Mouse (Mus musculus) embryonic facial prominence, embryonic 10.5 days (tissue): ENCODE results near the gene Cwf19l1. TPM values are rescaled to one million over a fixed set of nuclear protein-coding genes. Genes with fewer than 3 reads are reported as not detected.
A peak's percentile ranks its signal among the peaks of the same experiment; 100 is the strongest.

Experiments used
- DNase-seq: peaks from one replicate; pipeline ENCODE4 v3.0.0-alpha.2; 2017; ENCODE audit warnings: low spot score
- H3K27ac ChIP-seq: fragments of 300-500 bp; sonication (generic); replicated peaks from 2 replicates; pipeline ENCODE4 v1.5.1; 2016; ENCODE audit warnings: mild to moderate bottlenecking
- H3K27me3 ChIP-seq: fragments of 300-500 bp; sonication (generic); replicated peaks from 2 replicates; pipeline ENCODE4 v1.6.1; 2016; ENCODE audit warnings: low read depth, mild to moderate bottlenecking; ENCODE audit not compliant: poor library complexity, severe bottlenecking
- H3K36me3 ChIP-seq: fragments of 300-500 bp; sonication (generic); replicated peaks from 2 replicates; pipeline ENCODE4 v1.6.1; 2016; ENCODE audit warnings: mild to moderate bottlenecking, moderate library complexity
- H3K4me1 ChIP-seq: fragments of 300-500 bp; sonication (generic); 2 replicates; pipeline ENCODE4 v1.6.1; 2016
- H3K4me3 ChIP-seq: fragments of 300-500 bp; sonication (generic); 2 replicates; pipeline ENCODE4 v1.5.1; 2016; ENCODE audit warnings: mild to moderate bottlenecking, moderate library complexity
- H3K9me3 ChIP-seq: fragments of 300-500 bp; sonication (generic); 2 replicates; pipeline ENCODE4 v1.6.1; 2016; ENCODE audit warnings: mild to moderate bottlenecking
- WGBS: fragments of 180-500 bp; shearing (Covaris S2); methylation state at CpG from one replicate; pipeline ENCODE4 v1.1.7; 2016; 5-methylcytosine and 5-hydroxymethylcytosine counted together
- polyA plus RNA-seq: library from polyadenylated mRNA; unstranded; fragments of >200 nt; fragmentation: Nextera tagmentation; extraction: Ambion mirVana; gene quantifications from 2 replicates; pipeline ENCODE4 v1.2.1, GENCODE M21; 2016

Cwf19l1 gene
- polyA plus RNA-seq, 1 experiment from 2014 or later: 41.1 TPM

- no peaks in the 10 kb centered on the region for H3K9me3 ChIP-seq
- DNase-seq: peak; percentile 14
- peaks cover 20% of the 10 kb centered on the region for H3K4me1 ChIP-seq
- 30% methylated on average over 22 of the region's 22 CpGs for WGBS
- H3K27ac ChIP-seq: peak overlapping the region; percentile 95
- peak overlapping the region; percentile 99 for H3K4me3 ChIP-seq
- no peaks in the 10 kb centered on the region for H3K27me3 ChIP-seq
- H3K36me3 ChIP-seq: peaks cover 41% of the 10 kb centered on the region
Observed at GRCm38 (mm10) chr19:44107661-44108521, 27.8 kb downstream of the Cwf19l1 start.

GRCm38 (mm10) chr19:44106831-44107660, 28.6 kb downstream of the Cwf19l1 start, which contains the start of gene Chuk:
Gene Chuk, minus strand, starts transcription at chr19:44107480.
- no peaks in the 10 kb centered on the region for H3K27me3 ChIP-seq
- H3K4me3 ChIP-seq: peak within 1 kb of the TSS; percentile 99
- no peaks in the 10 kb centered on the region for H3K9me3 ChIP-seq
- peaks cover 39% of the 10 kb centered on the region for H3K36me3 ChIP-seq
- peak; percentile 96 for DNase-seq
- H3K27ac ChIP-seq: peak within 1 kb of the TSS; percentile 95
- peaks cover 20% of the 10 kb centered on the region for H3K4me1 ChIP-seq
- 1% methylated on average over 67 of the region's 67 CpGs for WGBS

GRCm38 (mm10) chr19:44104393-44104792, 31.3 kb downstream of the Cwf19l1 start:
- WGBS: 92% methylated on average over 1 of the region's 1 CpGs
- Histone ChIP-seq H3K27me3 (no peaks in the 10 kb centered on the region), H3K4me3 (no peak overlapping the region), H3K9me3 (no peaks in the 10 kb centered on the region), H3K4me1 (peaks cover 20% of the 10 kb centered on the region), H3K27ac (no peak overlapping the region), H3K36me3 (peaks cover 34% of the 10 kb centered on the region)
- no peak for DNase-seq

GRCm38 (mm10) chr19:44103001-44103400, 32.7 kb downstream of the Cwf19l1 start:
- H3K27ac ChIP-seq: no peak overlapping the region
- H3K9me3 ChIP-seq: no peaks in the 10 kb centered on the region
- H3K4me3 ChIP-seq: no peak overlapping the region
- H3K36me3 ChIP-seq: peaks cover 39% of the 10 kb centered on the region
- no peak for DNase-seq
- H3K27me3 ChIP-seq: no peaks in the 10 kb centered on the region
- WGBS: 93% methylated on average over 3 of the region's 3 CpGs
- peaks cover 16% of the 10 kb centered on the region for H3K4me1 ChIP-seq

- no peaks in the 10 kb centered on the region for H3K27me3 ChIP-seq
- no peak overlapping the region for H3K27ac ChIP-seq
- no peak overlapping the region for H3K4me3 ChIP-seq
- peaks cover 1% of the 10 kb centered on the region; the same call in 1 of the 2 replicates for H3K4me1 ChIP-seq
- DNase-seq: no peak
- peaks cover 61% of the 10 kb centered on the region for H3K36me3 ChIP-seq
- peaks cover 3% of the 10 kb centered on the region; the same call in 1 of the 2 replicates for H3K9me3 ChIP-seq
Observed at GRCm38 (mm10) chr19:44100840-44101239, 34.8 kb downstream of the Cwf19l1 start.

GRCm38 (mm10) chr19:44086278-44086677, 49.4 kb downstream of the Cwf19l1 start:
- no peaks in the 10 kb centered on the region for H3K27me3 ChIP-seq
- 55% methylated on average over 3 of the region's 3 CpGs for WGBS
- H3K36me3 ChIP-seq: peaks cover 89% of the 10 kb centered on the region
- H3K9me3 ChIP-seq: no peaks in the 10 kb centered on the region
- H3K4me3 ChIP-seq: no peak overlapping the region
- H3K27ac ChIP-seq: no peak overlapping the region
- H3K4me1 ChIP-seq: no peaks in the 10 kb centered on the region
- no peak for DNase-seq

GRCm38 (mm10) chr19:44080920-44081319, 54.8 kb downstream of the Cwf19l1 start:
- WGBS: 95% methylated on average over 2 of the region's 2 CpGs
- 0 out of 2 replicates have a peak, but pooled peaks cover 4% of the 10 kb centered on the region for H3K4me1 ChIP-seq
- H3K4me3 ChIP-seq: no peak overlapping the region
- DNase-seq: no peak
- no peaks in the 10 kb centered on the region for H3K27me3 ChIP-seq
- H3K27ac ChIP-seq: no peak overlapping the region
- peaks cover 91% of the 10 kb centered on the region for H3K36me3 ChIP-seq
- H3K9me3 ChIP-seq: no peaks in the 10 kb centered on the region

GRCm38 (mm10) chr19:44080023-44080422, 55.7 kb downstream of the Cwf19l1 start:
- peaks cover 95% of the 10 kb centered on the region for H3K36me3 ChIP-seq
- H3K4me1 ChIP-seq: 0 out of 2 replicates have a peak, but pooled peaks cover 4% of the 10 kb centered on the region
- no peak overlapping the region for H3K4me3 ChIP-seq
- no peak overlapping the region for H3K27ac ChIP-seq
- H3K9me3 ChIP-seq: no peaks in the 10 kb centered on the region
- no peaks in the 10 kb centered on the region for H3K27me3 ChIP-seq
- no peak for DNase-seq
- WGBS: 86% methylated on average over 2 of the region's 2 CpGs

- peaks cover 81% of the 10 kb centered on the region for H3K36me3 ChIP-seq
- H3K27ac ChIP-seq: no peak overlapping the region
- DNase-seq: no peak
- 0 out of 2 replicates have a peak, but pooled peaks cover 4% of the 10 kb centered on the region for H3K4me1 ChIP-seq
- no peaks in the 10 kb centered on the region for H3K27me3 ChIP-seq
- H3K4me3 ChIP-seq: no peak overlapping the region
- WGBS: 83% methylated on average over 4 of the region's 4 CpGs
- H3K9me3 ChIP-seq: no peaks in the 10 kb centered on the region
Observed at GRCm38 (mm10) chr19:44077024-44077423, 58.7 kb downstream of the Cwf19l1 start.

GRCm38 (mm10) chr19:44076457-44076856, 59.2 kb downstream of the Cwf19l1 start:
- Histone ChIP-seq H3K4me3 (no peak overlapping the region), H3K36me3 (peaks cover 78% of the 10 kb centered on the region), H3K27me3 (no peaks in the 10 kb centered on the region), H3K4me1 (0 out of 2 replicates have a peak, but pooled peaks cover 4% of the 10 kb centered on the region), H3K27ac (no peak overlapping the region), H3K9me3 (no peaks in the 10 kb centered on the region)
- peak; percentile 10 for DNase-seq
- WGBS: 76% methylated on average over 9 of the region's 9 CpGs

GRCm38 (mm10) chr19:44074986-44075385, 60.7 kb downstream of the Cwf19l1 start:
- Histone ChIP-seq H3K9me3 (no peaks in the 10 kb centered on the region), H3K4me1 (peaks cover 6% of the 10 kb centered on the region; the same call in 1 of the 2 replicates), H3K27me3 (no peaks in the 10 kb centered on the region), H3K27ac (no peak overlapping the region), H3K4me3 (no peak overlapping the region), H3K36me3 (peaks cover 70% of the 10 kb centered on the region)
- DNase-seq: no peak
- WGBS: 86% methylated on average over 11 of the region's 11 CpGs

GRCm38 (mm10) chr19:44071166-44071565, 64.5 kb downstream of the Cwf19l1 start:
- DNase-seq: no peak
- Histone ChIP-seq H3K27ac (no peak overlapping the region), H3K4me3 (no peak overlapping the region), H3K9me3 (no peaks in the 10 kb centered on the region), H3K36me3 (peaks cover 32% of the 10 kb centered on the region), H3K4me1 (peaks cover 15% of the 10 kb centered on the region), H3K27me3 (0 out of 2 replicates have a peak, but pooled peaks cover 6% of the 10 kb centered on the region)
- 62% methylated on average over 5 of the region's 5 CpGs for WGBS
